ENCODE assay signal across 20 mouse cellular contexts in genomic region chr9:21670354-21670753, GRCm38 (mm10). TPM values are rescaled to one million over a fixed set of nuclear protein-coding genes. Genes with fewer than 3 reads are reported as not detected.
DNase-seq lines count a peak whose midpoint lies in the region; TF ChIP-seq lines count a peak whose summit lies in the region.
"Had no signal": no experiment of that assay in that cellular context is flagged by ENCODE, and none has a peak within 500 bp of the region (broad histone marks: within the 10 kb centered on the region; RNA-seq: fewer than 3 reads in every experiment).

No protein-coding gene starts in this region.

- no peak overlapping the region for H3K4me3 ChIP-seq in liver, adult 2 months (ENCODE audit: insufficient read depth, low read depth, low read length)
- H3K4me3 ChIP-seq in thymus, adult 2 months (ENCODE audit: control insufficient read depth, insufficient read depth, low read length) = no peak overlapping the region
- H3K4me3 ChIP-seq: embryonic facial prominence, embryonic 10.5 days; embryonic facial prominence, embryonic 12.5 days; forebrain, embryonic 10.5 days; forebrain, embryonic 12.5 days had no signal

- DNase-seq in liver, adult 2 months (ENCODE audit: extremely low read depth, low read depth, low spot score) = peak; percentile 82
- DNase-seq in liver = no peak
- DNase-seq in fat pad, adult 2 months (ENCODE audit: extremely low read depth, low read depth, low spot score) = peak; percentile 88
- DNase-seq in thymus, adult 2 months = no peak
- DNase-seq in left cerebral cortex, postnatal 4 days = no peak
- DNase-seq: adrenal gland, adult 8-10 months; adrenal gland, postnatal 14 days; adrenal gland, postnatal 36 days; B cell, adult 2 months; cerebellum, adult 11-12 months; cerebellum, adult 2 months; cerebellum, adult 9-10 months; cerebellum, postnatal 10 days; cerebellum, postnatal 25 days had no signal

- no peaks in the 10 kb centered on the region for H3K27me3 ChIP-seq in liver, adult 2 months (ENCODE audit: control insufficient read depth, insufficient read depth, low read length)
- H3K27me3 ChIP-seq in thymus, adult 2 months (ENCODE audit: control insufficient read depth, insufficient read depth, low read length) = no peaks in the 10 kb centered on the region
- H3K27me3 ChIP-seq: CH12.LX; embryonic facial prominence, embryonic 12.5 days; forebrain, embryonic 12.5 days; Patski had no signal

- intact Hi-C loops in left cerebral cortex, postnatal 4 days (cut with DNase I) = loop anchor here (5.0 kb wide), 1 partner anchor 33 kb away; no protein-coding TSS in a partner anchor

- H3K79me2 ChIP-seq in liver, adult 2 months (ENCODE audit: control insufficient read depth, insufficient read depth, low read length) = no peaks in the 10 kb centered on the region

- H3K27ac ChIP-seq in liver, adult 2 months (replicated peaks; ENCODE audit: insufficient read depth, low read depth, low read length) = no peak overlapping the region
- no peak overlapping the region for H3K27ac ChIP-seq in thymus, adult 2 months (ENCODE audit: control insufficient read depth, insufficient read depth, low read length)
- H3K27ac ChIP-seq: embryonic facial prominence, embryonic 10.5 days; embryonic facial prominence, embryonic 12.5 days; forebrain, embryonic 10.5 days; forebrain, embryonic 12.5 days had no signal

- TF ChIP-seq CTCF in liver, adult 2 months (IDR thresholded peaks at IDR 0.05; ENCODE audit: low read depth, low read length) = no peak
- no peak for TF ChIP-seq CTCF in thymus, adult 2 months (IDR thresholded peaks at IDR 0.05; ENCODE audit: borderline replicate concordance, control insufficient read depth, extremely low read depth, insufficient read depth, low read length, poor library complexity)

- H3K4me1 ChIP-seq in liver, adult 2 months (ENCODE audit: control insufficient read depth, insufficient read depth, low read length) = no peaks in the 10 kb centered on the region; the same call in 1 of the 2 replicates
- no peaks in the 10 kb centered on the region for H3K4me1 ChIP-seq in thymus, adult 2 months (replicated peaks; ENCODE audit: control insufficient read depth, insufficient read depth, low read length)
- H3K4me1 ChIP-seq: embryonic facial prominence, embryonic 10.5 days; embryonic facial prominence, embryonic 12.5 days; forebrain, embryonic 10.5 days; forebrain, embryonic 12.5 days had no signal

- H3K9ac ChIP-seq in liver, adult 2 months (ENCODE audit: low read depth, low read length) = no peak overlapping the region
- H3K9ac ChIP-seq: embryonic facial prominence, embryonic 12.5 days; forebrain, embryonic 12.5 days had no signal

- H3K36me3 ChIP-seq in liver, adult 2 months (ENCODE audit: control insufficient read depth, insufficient read depth, low read length) = peaks cover 60% of the 10 kb centered on the region
- H3K36me3 ChIP-seq in thymus, adult 2 months (ENCODE audit: control insufficient read depth, insufficient read depth, low read length) = peaks cover 100% of the 10 kb centered on the region

- WGBS in liver, adult 2 months = 64% methylated on average over 6 of the region's 6 CpGs
- 92% methylated on average over 6 of the region's 6 CpGs for WGBS in thymus, adult 2 months

- TF ChIP-seq POLR2A in liver, adult 2 months (IDR thresholded peaks at IDR 0.05; ENCODE audit: extremely low read depth, insufficient read depth, low read length) = no peak
- no peak for TF ChIP-seq POLR2A in thymus, adult 2 months (IDR thresholded peaks at IDR 0.05; ENCODE audit: control insufficient read depth, extremely low read depth, insufficient read depth, low read length, poor library complexity)

RNA-seq across cellular contexts. Expression of gene Ldlr, which starts 52.9 kb away (rescaled TPM):
- 61.4 and 82.8 TPM in 2 replicates for total RNA-seq in liver, adult 2 months (2014; rRNA removed)
- polyA plus RNA-seq in liver, adult 2 months (2012; rRNA removed) = 105 and 116 TPM in 2 replicates
- polyA plus RNA-seq in thymus, adult 2 months (2012; rRNA removed) = 23.9 and 30.5 TPM in 2 replicates
- total RNA-seq in left cerebral cortex, postnatal 4 days (2021) = 10 to 100 TPM; 25.2 to 32.4 TPM

RNA-seq across cellular contexts. Expression of gene Smarca4, which starts 54.4 kb away (rescaled TPM):
- total RNA-seq in liver, adult 2 months (2014; rRNA removed) = 13.1 and 15.8 TPM in 2 replicates
- 15.2 and 15.9 TPM in 2 replicates for polyA plus RNA-seq in liver, adult 2 months (2012; rRNA removed)
- polyA plus RNA-seq in thymus, adult 2 months (2012; rRNA removed) = 156 and 191 TPM in 2 replicates
- total RNA-seq in left cerebral cortex, postnatal 4 days (2021) = 100 to 1,000 TPM; 185 to 186 TPM

Comparison
In these comparisons a context has a peak if more than half of its experiments do, and no peak if none do; other contexts are left out.
1. DNase-seq: peak in liver, adult 2 months (single experiment) and fat pad, adult 2 months (single experiment); none in liver (single experiment), thymus, adult 2 months (single experiment) and left cerebral cortex, postnatal 4 days (single experiment).
2. RNA of gene Smarca4, which starts 54.4 kb away (total RNA-seq): 185 to 186 TPM in left cerebral cortex, postnatal 4 days; 13.1 to 15.8 TPM in liver, adult 2 months; every median in the first group is over 10 times any median in the second.